Comparison of ENCODE assay signal across 9 mouse cellular contexts in genomic region chr8:61758686-61759326, GRCm38 (mm10).
A peak's percentile ranks its signal among the peaks of the same experiment; 100 is the strongest.
DNase-seq lines count a peak whose midpoint lies in the region; ATAC-seq and TF ChIP-seq lines count a peak whose summit lies in the region.
"Had no signal": no experiment of that assay in that cellular context is flagged by ENCODE, and none has a peak within 500 bp of the region (broad histone marks: within the 10 kb centered on the region; RNA-seq: fewer than 3 reads in every experiment).

No protein-coding gene starts in this region.

- H3K9me3 ChIP-seq in kidney, embryonic 15.5 days (replicated peaks), result no peaks in the 10 kb centered on the region
- no peaks in the 10 kb centered on the region for H3K9me3 ChIP-seq in hindbrain, postnatal 0 days (ENCODE audit: low read length)
- H3K9me3 ChIP-seq in neural tube, embryonic 14.5 days (ENCODE audit: control insufficient read depth, low read length), result no peaks in the 10 kb centered on the region

- WGBS in kidney, embryonic 15.5 days, result 25% methylated on average over 8 of the region's 8 CpGs
- 15% methylated on average over 8 of the region's 8 CpGs for WGBS in hindbrain, postnatal 0 days
- WGBS in neural tube, embryonic 14.5 days, result 18% methylated on average over 8 of the region's 8 CpGs

- TF ChIP-seq CTCF in embryonic fibroblast, embryonic 13.5 days (IDR thresholded peaks at IDR 0.05; ENCODE audit: borderline replicate concordance, insufficient read depth, low read length), result no peak
- no peak for TF ChIP-seq CTCF in hindbrain, postnatal 0 days (IDR thresholded peaks at IDR 0.05; ENCODE audit: low read depth)

- H3K36me3 ChIP-seq in kidney, embryonic 15.5 days, result no peaks in the 10 kb centered on the region
- H3K36me3 ChIP-seq in hindbrain, postnatal 0 days (ENCODE audit: insufficient read depth, low read length), result no peaks in the 10 kb centered on the region
- no peaks in the 10 kb centered on the region for H3K36me3 ChIP-seq in neural tube, embryonic 14.5 days (ENCODE audit: control insufficient read depth, insufficient read depth, low read length)

- H3K4me1 ChIP-seq in kidney, embryonic 15.5 days, result peaks cover 34% of the 10 kb centered on the region
- peaks cover 19% of the 10 kb centered on the region for H3K4me1 ChIP-seq in embryonic fibroblast, embryonic 13.5 days (ENCODE audit: control insufficient read depth, insufficient read depth, low read length)
- H3K4me1 ChIP-seq in hindbrain, postnatal 0 days (ENCODE audit: insufficient read depth, low read length), result peaks cover 7% of the 10 kb centered on the region; the same call in 1 of the 2 replicates
- H3K4me1 ChIP-seq in neural tube, embryonic 14.5 days (ENCODE audit: control insufficient read depth, insufficient read depth, low read length), result no peaks in the 10 kb centered on the region; the same call in none of the 2 replicates

- no peak overlapping the region for H3K9ac ChIP-seq in kidney, embryonic 15.5 days
- no peak overlapping the region for H3K9ac ChIP-seq in hindbrain, postnatal 0 days (replicated peaks; ENCODE audit: low read length)
- no peak overlapping the region; the same call in 1 of the 2 replicates for H3K9ac ChIP-seq in neural tube, embryonic 14.5 days (replicated peaks; ENCODE audit: low read depth, low read length)

- H3K4me3 ChIP-seq in kidney, embryonic 15.5 days (replicated peaks), result peak overlapping the region; percentile 57
- peak overlapping the region; percentile 48 for H3K4me3 ChIP-seq in embryonic fibroblast, embryonic 13.5 days (ENCODE audit: insufficient read depth, low read length)
- peak overlapping the region; percentile 58 for H3K4me3 ChIP-seq in hindbrain, postnatal 0 days (ENCODE audit: low read length)
- no peak overlapping the region for H3K4me3 ChIP-seq in neural tube, embryonic 14.5 days (ENCODE audit: low read depth, low read length)

- 0 out of 2 replicates have a peak, but pooled peaks have one; percentile 16 for ATAC-seq in kidney, embryonic 15.5 days (replicated peaks; ENCODE audit: low FRiP score)
- ATAC-seq in hindbrain, postnatal 0 days, result no peak
- peak; percentile 35; the same call in 1 of the 2 replicates for ATAC-seq in neural tube, embryonic 14.5 days (ENCODE audit: low read depth)

- H3K4me2 ChIP-seq in kidney, embryonic 15.5 days, result peak overlapping the region; percentile 82
- H3K4me2 ChIP-seq in hindbrain, postnatal 0 days (ENCODE audit: low read depth, low read length), result peak overlapping the region; percentile 95
- peak overlapping the region; percentile 93 for H3K4me2 ChIP-seq in neural tube, embryonic 14.5 days (ENCODE audit: low read depth, low read length)

- H3K27ac ChIP-seq in kidney, embryonic 15.5 days, result peak overlapping the region; percentile 68; the same call in 1 of the 2 replicates
- H3K27ac ChIP-seq in embryonic fibroblast, embryonic 13.5 days (ENCODE audit: insufficient read depth, low read length), result peak overlapping the region; percentile 36; the same call in 1 of the 2 replicates
- H3K27ac ChIP-seq in hindbrain, postnatal 0 days, result no peak overlapping the region
- no peak overlapping the region for H3K27ac ChIP-seq in neural tube, embryonic 14.5 days (ENCODE audit: low read depth, low read length)

- peaks cover 11% of the 10 kb centered on the region; the same call in 1 of the 2 replicates for H3K27me3 ChIP-seq in kidney, embryonic 15.5 days
- H3K27me3 ChIP-seq in hindbrain, postnatal 0 days (ENCODE audit: insufficient read depth, low read length), result no peaks in the 10 kb centered on the region
- H3K27me3 ChIP-seq in neural tube, embryonic 14.5 days (ENCODE audit: control insufficient read depth, insufficient read depth, low read length), result no peaks in the 10 kb centered on the region

- no peak for DNase-seq in kidney, postnatal 10 days
- DNase-seq in hindbrain, postnatal 0 days (ENCODE audit: low spot score), result peak; percentile 57
- no peak for DNase-seq in spleen, postnatal 4 days (ENCODE audit: low spot score in 2 of 2)
- no peak for DNase-seq in frontal cortex, postnatal 25 days (ENCODE audit: low spot score in 2 of 2)
- no peak for DNase-seq in thymus, postnatal 25 days
- DNase-seq: cerebellum, postnatal 14 days had no signal

- no peak for TF ChIP-seq POLR2A in embryonic fibroblast, embryonic 13.5 days (IDR thresholded peaks at IDR 0.05; ENCODE audit: low read depth, low read length)

Comparison
In these comparisons a context has a peak if more than half of its experiments do, and no peak if none do; other contexts are left out.
1. H3K27ac ChIP-seq: peak in kidney, embryonic 15.5 days (single experiment) and embryonic fibroblast, embryonic 13.5 days (single experiment); none in hindbrain, postnatal 0 days (single experiment) and neural tube, embryonic 14.5 days (single experiment).
2. Peak in every context shown above with its lines, with median percentiles within 50 percentile points of each other: H3K4me2 ChIP-seq.